Mouse (Mus musculus) urinary bladder, postnatal 4 days (tissue): ENCODE measurements around the gene Avpr1b.
"Not testable (repeated sequence)": the region's sequence is repeated elsewhere in the genome, so short reads cannot be mapped to it uniquely, and the experiment has no call there.

Source experiments
- DNase-seq, 2 experiments: peaks; one replicate each; pipeline ENCODE4 v3.0.0; 2021 to 2022; ENCODE audit warnings: low spot score in 2 of 2

The Avpr1b gene

GRCm38 (mm10) chr1:131618576-131618975 is 19.5 kb downstream of the Avpr1b start:
- no peak for DNase-seq

GRCm38 (mm10) chr1:131619348-131619747 is 20.3 kb downstream of the Avpr1b start:
- no peak for DNase-seq

- DNase-seq: no peak
Observed at GRCm38 (mm10) chr1:131623644-131624043, 24.6 kb downstream of the Avpr1b start.

- no peak for DNase-seq
Observed at GRCm38 (mm10) chr1:131624175-131624835, 25.3 kb downstream of the Avpr1b start.

GRCm38 (mm10) chr1:131626200-131626599 is 27.2 kb downstream of the Avpr1b start:
- no peak for DNase-seq

GRCm38 (mm10) chr1:131632216-131632615 is 33.2 kb downstream of the Avpr1b start:
- DNase-seq: not testable (repeated sequence)

- no peak for DNase-seq
Observed at GRCm38 (mm10) chr1:131634495-131634894, 35.5 kb downstream of the Avpr1b start.

- DNase-seq: no peak
Observed at GRCm38 (mm10) chr1:131637791-131638540, 38.9 kb downstream of the Avpr1b start, which contains the start of gene Ctse. Gene Ctse (plus strand): TSS chr1:131638306.

GRCm38 (mm10) chr1:131638541-131639421 is 39.7 kb downstream of the Avpr1b start:
- no peak for DNase-seq

- DNase-seq: no peak
Observed at GRCm38 (mm10) chr1:131640062-131640461, 41.0 kb downstream of the Avpr1b start.

- no peak for DNase-seq
Observed at GRCm38 (mm10) chr1:131641565-131641964, 42.5 kb downstream of the Avpr1b start.

GRCm38 (mm10) chr1:131642251-131642650 is 43.2 kb downstream of the Avpr1b start:
- no peak for DNase-seq

- DNase-seq: no peak
Observed at GRCm38 (mm10) chr1:131652670-131653443, 53.8 kb downstream of the Avpr1b start.

- DNase-seq: no peak
Observed at GRCm38 (mm10) chr1:131655601-131656000, 56.6 kb downstream of the Avpr1b start.

- peak; percentile 86 to 90 for DNase-seq
Observed at GRCm38 (mm10) chr1:131657945-131658354, 58.9 kb downstream of the Avpr1b start.

- no peak for DNase-seq
Observed at GRCm38 (mm10) chr1:131659512-131660085, 60.6 kb downstream of the Avpr1b start.

- DNase-seq: no peak
Observed at GRCm38 (mm10) chr1:131660266-131660665, 61.2 kb downstream of the Avpr1b start.

GRCm38 (mm10) chr1:131660716-131661472 is 61.9 kb downstream of the Avpr1b start:
- DNase-seq: no peak
